Mouse (Mus musculus) spleen, adult 2 months (tissue): Measurements from ENCODE around the gene Zdhhc6.

Experiments
- CTCF ChIP-seq: fragments of 200-500 bp; IDR thresholded peaks from 2 replicates; pipeline ENCODE4 v1.5.1; 2011; ENCODE audit warnings: mild to moderate bottlenecking, inconsistent platforms; ENCODE audit not compliant: insufficient read depth, insufficient read length, insufficient replicate concordance; ENCODE audit errors: extremely low read depth
- POLR2A ChIP-seq: fragments of 200-500 bp; IDR thresholded peaks from 2 replicates; pipeline ENCODE4 v1.6.1; 2011; ENCODE audit warnings: low read depth, low read length, inconsistent platforms

- TF ChIP-seq POLR2A (no peak), CTCF (no peak)
Observed at GRCm38 (mm10) chr19:55341377-55341776, 25.5 kb upstream of the Zdhhc6 start.
